ENCODE assay signal across 11 mouse cellular contexts in genomic region chr8:26939028-26939427, GRCm38 (mm10). TPM values are rescaled to one million over a fixed set of nuclear protein-coding genes. Genes with fewer than 3 reads are reported as not detected.
DNase-seq lines count a peak whose midpoint lies in the region; ATAC-seq and TF ChIP-seq lines count a peak whose summit lies in the region.
"Had no signal": no experiment of that assay in that cellular context is flagged by ENCODE, and none has a peak within 500 bp of the region (broad histone marks: within the 10 kb centered on the region; RNA-seq: fewer than 3 reads in every experiment).

No protein-coding gene starts in this region.

- ATAC-seq in lung, embryonic 14.5 days (ENCODE audit: insufficient read depth), result no peak

- H3K4me3 ChIP-seq in gastrocnemius, adult 2 months, result no peak overlapping the region
- no peak overlapping the region for H3K4me3 ChIP-seq in lung, embryonic 14.5 days (ENCODE audit: low read depth, low read length)
- H3K4me3 ChIP-seq in MEL (ENCODE audit: control insufficient read depth in 1 of 2, insufficient read depth in 1 of 2, low read depth in 2 of 2, low read length in 2 of 2), result no peak overlapping the region

- no peak overlapping the region for H3K4me2 ChIP-seq in lung, embryonic 14.5 days

- WGBS in lung, embryonic 14.5 days, result 83% methylated on average over 7 of the region's 7 CpGs

- intact Hi-C loops in gastrocnemius, adult 2 months (cut with DNase I), result no loop called here
- intact Hi-C loops in gastrocnemius, postnatal 36 days (cut with DNase I), result no loop called here

- H3K27me3 ChIP-seq in lung, embryonic 14.5 days (ENCODE audit: insufficient read depth, low read length), result no peaks in the 10 kb centered on the region
- H3K27me3 ChIP-seq in MEL (ENCODE audit: control insufficient read depth in 1 of 2, insufficient read depth in 2 of 2, low read length in 2 of 2), result no peaks in the 10 kb centered on the region; a peak in 1 of 4 replicates
- H3K27me3 ChIP-seq in splenic B cell, adult 2 months (ENCODE audit: control insufficient read depth, insufficient read depth, low read length, poor library complexity, severe bottlenecking), result no peaks in the 10 kb centered on the region

- no peaks in the 10 kb centered on the region for H3K79me2 ChIP-seq in MEL (ENCODE audit: control insufficient read depth, insufficient read depth, low read length, poor library complexity)

- no peak for TF ChIP-seq EP300 in MEL (IDR thresholded peaks at IDR 0.05; ENCODE audit: low read depth in 1 of 2, low read length in 2 of 2)

- DNase-seq in gastrocnemius, adult 2 months, result peak; percentile 50
- no peak for DNase-seq in gastrocnemius, postnatal 36 days
- peak; percentile 39 for DNase-seq in lung, embryonic 14.5 days
- DNase-seq in lung, adult 18-20 months, result no peak
- DNase-seq in MEL (ENCODE audit: low read depth, low spot score), result peak; percentile 8
- DNase-seq in splenic B cell, adult 2 months (ENCODE audit: low read depth, low spot score), result peak; percentile 13
- DNase-seq in ovary, postnatal 14 days (ENCODE audit: low spot score), result no peak
- no peak for DNase-seq in urinary bladder, postnatal 10 days (ENCODE audit: low spot score)
- DNase-seq: adrenal gland, postnatal 10 days; heart, adult 18-20 months had no signal

- 0 out of 2 replicates have a peak, but pooled peaks cover 3% of the 10 kb centered on the region for H3K4me1 ChIP-seq in lung, embryonic 14.5 days (ENCODE audit: insufficient read depth)
- no peaks in the 10 kb centered on the region for H3K4me1 ChIP-seq in MEL (ENCODE audit: control insufficient read depth in 1 of 2, insufficient read depth in 2 of 2, low read length in 2 of 2)

- no peak for TF ChIP-seq RAD21 in MEL (IDR thresholded peaks at IDR 0.05; ENCODE audit: low read depth, low read length)

- H3K9ac ChIP-seq in lung, embryonic 14.5 days, result no peak overlapping the region
- H3K9ac ChIP-seq in MEL (ENCODE audit: control insufficient read depth, low read depth, low read length, poor library complexity, severe bottlenecking), result no peak overlapping the region

- no peak for TF ChIP-seq POLR2A in MEL (IDR thresholded peaks at IDR 0.05; ENCODE audit: control insufficient read depth in 1 of 2, insufficient read depth in 1 of 2, low read depth in 1 of 2, low read length in 2 of 2, poor library complexity in 1 of 2)

- H3K36me3 ChIP-seq in lung, embryonic 14.5 days (ENCODE audit: insufficient read depth), result no peaks in the 10 kb centered on the region
- no peaks in the 10 kb centered on the region for H3K36me3 ChIP-seq in MEL (ENCODE audit: control insufficient read depth in 1 of 2, insufficient read depth in 2 of 2, low read length in 2 of 2)
- H3K36me3 ChIP-seq in splenic B cell, adult 2 months (ENCODE audit: control insufficient read depth, insufficient read depth, low read length, poor library complexity, severe bottlenecking), result no peaks in the 10 kb centered on the region
- H3K36me3 ChIP-seq: G1E had no signal

- peak; percentile 49 for TF ChIP-seq CTCF in gastrocnemius, adult 2 months (IDR thresholded peaks at IDR 0.05)
- TF ChIP-seq CTCF in lung, embryonic 14.5 days (IDR thresholded peaks at IDR 0.05; ENCODE audit: low read depth), result peak; percentile 51
- TF ChIP-seq CTCF in MEL (IDR thresholded peaks at IDR 0.05 in 2 of 3, conservative IDR thresholded peaks at IDR 0.05 in 1 of 3; ENCODE audit: control insufficient read depth in 1 of 3, insufficient read depth in 1 of 3, low read depth in 2 of 3, low read length in 3 of 3, poor library complexity in 1 of 3, severe bottlenecking in 1 of 3), result peak in 2 of 3 experiments; percentile 9 to 36; a peak in 3 of 6 replicates

- H3K27ac ChIP-seq in gastrocnemius, adult 2 months, result no peak overlapping the region
- no peak overlapping the region for H3K27ac ChIP-seq in lung, embryonic 14.5 days (ENCODE audit: low read depth)
- no peak overlapping the region for H3K27ac ChIP-seq in MEL (ENCODE audit: control insufficient read depth, low read depth, low read length)

- H3K9me3 ChIP-seq in lung, embryonic 14.5 days (ENCODE audit: low read depth, low read length), result no peaks in the 10 kb centered on the region
- H3K9me3 ChIP-seq in MEL (replicated peaks; ENCODE audit: insufficient read depth, low read length), result no peaks in the 10 kb centered on the region

TF ChIP-seq in MEL, 35 proteins besides CTCF, POLR2A, EP300 and RAD21:
- no peak for TF ChIP-seq MAZ (IDR thresholded peaks at IDR 0.05; ENCODE audit: low read depth, low read length)
- no peak for TF ChIP-seq USF2 (IDR thresholded peaks at IDR 0.05; ENCODE audit: borderline replicate concordance in 1 of 2, insufficient read depth in 1 of 2, low read depth in 1 of 2, low read length in 2 of 2)
- no peak for TF ChIP-seq HCFC1 (IDR thresholded peaks at IDR 0.05; ENCODE audit: low read depth, low read length)
- no peak for TF ChIP-seq MAFK (IDR thresholded peaks at IDR 0.05; ENCODE audit: borderline replicate concordance, low read depth, low read length)
- no peak for TF ChIP-seq TCF12 (IDR thresholded peaks at IDR 0.05; ENCODE audit: low read depth, low read length)

RNA-seq across cellular contexts. Expression of gene Zfp703, which starts 38.1 kb away (rescaled TPM):
- total RNA-seq in gastrocnemius, adult 2 months (2021), result 10 to 100 TPM; 23.8 to 39.8 TPM
- total RNA-seq in gastrocnemius, postnatal 36 days (2021), result 10 to 100 TPM; 21.3 to 25.2 TPM
- 10.2 and 11.3 TPM in 2 replicates for polyA plus RNA-seq in lung, embryonic 14.5 days (2014; fragmentation: Nextera tagmentation; extraction: Ambion mirVana)
- total RNA-seq in MEL (2012; rRNA removed), result 0.96 and 1.2 TPM in 2 replicates
- polyA plus RNA-seq in MEL (2012; ENCODE audit: insufficient read depth in 1 of 2, insufficient read length in 2 of 2, low read depth in 1 of 2, low replicate concordance in 2 of 2, missing spikeins in 1 of 2), result 10 to 100 TPM in 1 of 2 experiments, not detected in 1; 10.5 TPM

Comparison
In these comparisons a context has a peak if more than half of its experiments do, and no peak if none do; other contexts are left out.
1. DNase-seq: peak in gastrocnemius, adult 2 months (single experiment), lung, embryonic 14.5 days (single experiment), MEL (single experiment) and splenic B cell, adult 2 months (single experiment); none in gastrocnemius, postnatal 36 days (0 of 2), lung, adult 18-20 months (0 of 2), ovary, postnatal 14 days (single experiment) and urinary bladder, postnatal 10 days (single experiment).
2. RNA of gene Zfp703, which starts 38.1 kb away (total RNA-seq): 23.8 to 39.8 TPM in gastrocnemius, adult 2 months and 21.3 to 25.2 TPM in gastrocnemius, postnatal 36 days; 0.96 to 1.2 TPM in MEL; every median in the first group is over 10 times any median in the second.
3. Peak in every context shown above with its lines, with median percentiles within 50 percentile points of each other: CTCF ChIP-seq.